Mouse (Mus musculus): ENCODE data around the gene Arhgef17.

Gene Arhgef17

GRCm38 (mm10) chr7:100933520-100933919 lies 1.6 kb upstream of the Arhgef17 start:
- peaks cover 44% of the 10 kb centered on the region for H3K4me1 ChIP-seq (replicated peaks; ENCODE audit: low read depth, low read length)
- H3K9me3 ChIP-seq (ENCODE audit: low read length): no peaks in the 10 kb centered on the region
- H3K4me3 ChIP-seq (replicated peaks; ENCODE audit: low read length): peak overlapping the region; percentile 88; the same call in 1 of the 2 replicates
- peaks cover 19% of the 10 kb centered on the region for H3K36me3 ChIP-seq (ENCODE audit: insufficient read depth, low read length)
- no peak for TF ChIP-seq NANOG (IDR thresholded peaks at IDR 0.05; ENCODE audit: borderline replicate concordance, low read length)
- TF ChIP-seq POU5F1 (IDR thresholded peaks at IDR 0.05; ENCODE audit: borderline replicate concordance, low read length): no peak
- TF ChIP-seq CTCF (conservative IDR thresholded peaks at IDR 0.05; ENCODE audit: low read length): no peak
- H3K27me3 ChIP-seq (ENCODE audit: insufficient read depth, low read length): peaks cover 53% of the 10 kb centered on the region

GRCm38 (mm10) chr7:100932481-100933007 lies 637 bp upstream of the Arhgef17 start:
- H3K27me3 ChIP-seq (ENCODE audit: insufficient read depth, low read length): peaks cover 53% of the 10 kb centered on the region
- TF ChIP-seq POU5F1 (IDR thresholded peaks at IDR 0.05; ENCODE audit: borderline replicate concordance, low read length): 0 out of 2 replicates have a peak, but pooled peaks have one; percentile 7
- TF ChIP-seq NANOG (IDR thresholded peaks at IDR 0.05; ENCODE audit: borderline replicate concordance, low read length): no peak
- peak; percentile 46 for TF ChIP-seq CTCF (conservative IDR thresholded peaks at IDR 0.05; ENCODE audit: low read length)

GRCm38 (mm10) chr7:100931316-100931925 lies 486 bp downstream of the Arhgef17 start:
- Histone ChIP-seq H3K9me3 (ENCODE audit: low read length) (no peaks in the 10 kb centered on the region), H3K27me3 (ENCODE audit: insufficient read depth, low read length) (peaks cover 54% of the 10 kb centered on the region), H3K4me3 (replicated peaks; ENCODE audit: low read length) (peak overlapping the region; percentile 88), H3K4me1 (replicated peaks; ENCODE audit: low read depth, low read length) (peaks cover 54% of the 10 kb centered on the region), H3K36me3 (ENCODE audit: insufficient read depth, low read length) (peaks cover 40% of the 10 kb centered on the region)
- TF ChIP-seq NANOG (IDR thresholded peaks at IDR 0.05; ENCODE audit: borderline replicate concordance, low read length) (no peak), POU5F1 (IDR thresholded peaks at IDR 0.05; ENCODE audit: borderline replicate concordance, low read length) (no peak), CTCF (conservative IDR thresholded peaks at IDR 0.05; ENCODE audit: low read length) (no peak)

More at GRCm38 (mm10) chr7:100932481-100933007, 637 bp upstream of the Arhgef17 start:
- Histone ChIP-seq H3K4me3 (replicated peaks; ENCODE audit: low read length) (peak overlapping the region; percentile 88), H3K4me1 (replicated peaks; ENCODE audit: low read depth, low read length) (peaks cover 44% of the 10 kb centered on the region), H3K36me3 (ENCODE audit: insufficient read depth, low read length) (peaks cover 29% of the 10 kb centered on the region), H3K9me3 (ENCODE audit: low read length) (no peaks in the 10 kb centered on the region)

GRCm38 (mm10) chr7:100930619-100931315 lies 1.1 kb downstream of the Arhgef17 start:
- H3K4me1 ChIP-seq (replicated peaks; ENCODE audit: low read depth, low read length): peaks cover 61% of the 10 kb centered on the region
- TF ChIP-seq NANOG (IDR thresholded peaks at IDR 0.05; ENCODE audit: borderline replicate concordance, low read length) (no peak), CTCF (conservative IDR thresholded peaks at IDR 0.05; ENCODE audit: low read length) (no peak), POU5F1 (IDR thresholded peaks at IDR 0.05; ENCODE audit: borderline replicate concordance, low read length) (no peak)
- H3K36me3 ChIP-seq (ENCODE audit: insufficient read depth, low read length): peaks cover 46% of the 10 kb centered on the region
- peak overlapping the region; percentile 88 for H3K4me3 ChIP-seq (replicated peaks; ENCODE audit: low read length)
- H3K9me3 ChIP-seq (ENCODE audit: low read length): no peaks in the 10 kb centered on the region
- peaks cover 54% of the 10 kb centered on the region for H3K27me3 ChIP-seq (ENCODE audit: insufficient read depth, low read length)

DNA sequence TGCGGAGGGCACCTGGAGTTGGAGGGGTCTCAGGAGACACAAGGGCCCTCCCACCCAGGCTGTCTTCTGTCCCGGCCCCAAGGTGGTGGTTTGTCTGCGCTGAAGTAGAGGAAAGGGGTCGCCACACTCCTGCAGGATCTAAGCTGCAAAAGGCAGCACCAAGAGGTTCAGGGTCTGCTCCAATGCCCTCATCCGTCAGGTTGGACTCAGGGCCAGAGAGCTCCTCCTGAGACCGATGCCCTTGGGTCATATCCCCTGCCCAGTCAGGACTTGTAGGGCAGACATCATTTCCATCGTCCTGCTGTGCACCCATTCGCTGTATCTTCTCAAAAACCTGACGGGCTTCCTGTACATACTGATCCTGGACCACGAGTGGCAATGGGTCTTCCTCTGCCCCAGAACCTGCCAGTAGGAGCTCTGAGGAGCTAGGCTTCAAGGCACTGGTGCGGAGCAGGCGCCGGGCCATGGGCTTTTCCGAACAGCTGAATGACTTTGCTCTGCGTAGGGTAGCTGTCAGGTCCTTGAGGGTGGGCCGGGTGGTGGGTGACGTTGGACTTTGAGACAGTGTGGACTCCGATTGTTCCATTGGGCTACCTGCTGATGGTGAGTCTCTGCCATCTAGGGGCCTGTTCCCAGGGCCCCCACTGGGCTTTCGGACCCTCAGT lies 2.1 kb downstream of the Arhgef17 start:
- no peaks in the 10 kb centered on the region for H3K9me3 ChIP-seq (ENCODE audit: low read length)
- H3K27me3 ChIP-seq (ENCODE audit: insufficient read depth, low read length): peaks cover 53% of the 10 kb centered on the region
- no peak for TF ChIP-seq CTCF (conservative IDR thresholded peaks at IDR 0.05; ENCODE audit: low read length)
- peaks cover 52% of the 10 kb centered on the region for H3K36me3 ChIP-seq (ENCODE audit: insufficient read depth, low read length)
- peak overlapping the region; percentile 88; the same call in 1 of the 2 replicates for H3K4me3 ChIP-seq (replicated peaks; ENCODE audit: low read length)
- H3K4me1 ChIP-seq (replicated peaks; ENCODE audit: low read depth, low read length): peaks cover 70% of the 10 kb centered on the region

GRCm38 (mm10) chr7:100928456-100928855 lies 3.5 kb downstream of the Arhgef17 start:
- Histone ChIP-seq H3K36me3 (ENCODE audit: insufficient read depth, low read length) (peaks cover 59% of the 10 kb centered on the region), H3K4me3 (replicated peaks; ENCODE audit: low read length) (0 out of 2 replicates have a peak overlapping the region, but pooled peaks have one; percentile 13), H3K9me3 (ENCODE audit: low read length) (no peaks in the 10 kb centered on the region), H3K4me1 (replicated peaks; ENCODE audit: low read depth, low read length) (peaks cover 80% of the 10 kb centered on the region), H3K27me3 (ENCODE audit: insufficient read depth, low read length) (peaks cover 44% of the 10 kb centered on the region)
- TF ChIP-seq POU5F1 (IDR thresholded peaks at IDR 0.05; ENCODE audit: borderline replicate concordance, low read length): no peak
- no peak for TF ChIP-seq NANOG (IDR thresholded peaks at IDR 0.05; ENCODE audit: borderline replicate concordance, low read length)
- no peak for TF ChIP-seq CTCF (conservative IDR thresholded peaks at IDR 0.05; ENCODE audit: low read length)

GRCm38 (mm10) chr7:100927287-100928000 lies 4.5 kb downstream of the Arhgef17 start:
- peaks cover 83% of the 10 kb centered on the region for H3K4me1 ChIP-seq (replicated peaks; ENCODE audit: low read depth, low read length)
- TF ChIP-seq NANOG (IDR thresholded peaks at IDR 0.05; ENCODE audit: borderline replicate concordance, low read length): no peak
- no peak for TF ChIP-seq POU5F1 (IDR thresholded peaks at IDR 0.05; ENCODE audit: borderline replicate concordance, low read length)
- TF ChIP-seq CTCF (conservative IDR thresholded peaks at IDR 0.05; ENCODE audit: low read length): no peak
- H3K9me3 ChIP-seq (ENCODE audit: low read length): no peaks in the 10 kb centered on the region
- H3K27me3 ChIP-seq (ENCODE audit: insufficient read depth, low read length): peaks cover 44% of the 10 kb centered on the region
- H3K4me3 ChIP-seq (replicated peaks; ENCODE audit: low read length): no peak overlapping the region
- peaks cover 69% of the 10 kb centered on the region for H3K36me3 ChIP-seq (ENCODE audit: insufficient read depth, low read length)

Measured in E14TG2a.4 (cell line).